Mouse (Mus musculus) adrenal gland, postnatal 36 days (tissue): Measurements from ENCODE around the gene Gm3776. TPM values are rescaled to one million over a fixed set of nuclear protein-coding genes. Genes with fewer than 3 reads are reported as not detected.
"Not testable (repeated sequence)": the region's sequence is repeated elsewhere in the genome, so short reads cannot be mapped to it uniquely, and the experiment has no call there.

Experiments
- DNase-seq, 2 experiments: peaks; one replicate each; pipeline ENCODE4 v3.0.0; 2021; ENCODE audit warnings: mixed read lengths in 1 of 2
- total RNA-seq, 2 experiments: library from RNA; stranded (reverse); gene quantifications; 2 replicates each; pipeline ENCODE4 v1.2.3; 2021

Gm3776 gene
- total RNA-seq, 2 experiments from 2014 or later, result not detected

DNA sequence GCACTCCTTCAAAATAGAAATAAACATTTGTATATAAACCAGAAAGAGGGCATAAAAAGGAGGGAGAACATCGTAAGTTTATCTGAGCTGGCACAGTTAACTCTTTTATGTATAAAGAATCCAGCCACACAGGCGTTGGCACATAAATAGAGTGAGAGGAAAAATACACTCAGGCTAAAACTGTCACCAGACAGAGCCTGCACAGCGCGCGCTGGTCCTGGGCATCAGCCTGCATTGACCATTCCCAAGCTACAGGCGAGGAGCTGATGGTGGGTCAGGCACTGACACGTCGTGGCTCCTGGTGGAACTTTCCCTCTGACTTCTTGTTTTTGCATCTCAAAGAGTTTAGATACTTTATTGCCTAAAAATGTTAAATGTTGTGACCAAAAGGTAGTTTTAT lies 35.5 kb downstream of the Gm3776 start:
- not testable (repeated sequence) for DNase-seq

DNA sequence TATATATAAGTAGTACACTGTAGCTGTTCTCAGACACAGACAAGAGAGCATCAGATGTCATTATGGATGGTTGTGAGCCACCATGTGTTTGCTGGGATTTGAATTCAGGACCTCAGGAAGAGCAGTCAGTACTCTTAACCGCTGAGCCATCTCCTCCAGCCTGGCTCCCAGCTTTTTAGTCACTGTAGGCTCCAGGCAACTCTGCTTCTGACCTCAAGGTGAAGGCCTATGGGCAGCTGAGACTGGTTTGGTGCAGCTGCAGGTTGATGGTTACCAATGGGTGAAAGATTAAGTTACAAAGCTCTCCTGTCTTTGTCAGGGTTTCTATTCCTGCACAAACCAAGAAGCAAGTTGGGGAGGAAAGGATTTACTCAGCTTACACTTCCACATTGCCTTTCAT lies 36.8 kb downstream of the Gm3776 start:
- DNase-seq, result not testable (repeated sequence)

DNA sequence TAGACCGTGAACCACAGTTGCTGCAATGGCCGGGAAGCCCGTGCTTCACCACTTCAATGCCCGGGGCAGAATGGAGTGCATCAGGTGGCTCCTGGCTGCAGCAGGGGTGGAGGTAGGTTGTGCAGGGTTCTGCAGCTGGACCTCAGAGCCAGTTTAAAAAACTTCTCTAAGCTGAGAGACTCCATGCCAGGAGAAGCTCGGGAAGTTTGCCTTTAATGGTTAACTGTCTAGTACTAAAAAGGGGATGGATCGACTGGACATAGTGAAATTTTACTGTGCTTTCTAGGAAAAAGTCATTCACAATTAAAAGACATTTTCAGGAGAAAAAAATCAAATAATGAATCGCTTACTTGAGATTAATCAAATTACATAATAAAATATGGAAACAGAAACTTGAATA lies 37.9 kb downstream of the Gm3776 start:
- DNase-seq, result not testable (repeated sequence)

DNA sequence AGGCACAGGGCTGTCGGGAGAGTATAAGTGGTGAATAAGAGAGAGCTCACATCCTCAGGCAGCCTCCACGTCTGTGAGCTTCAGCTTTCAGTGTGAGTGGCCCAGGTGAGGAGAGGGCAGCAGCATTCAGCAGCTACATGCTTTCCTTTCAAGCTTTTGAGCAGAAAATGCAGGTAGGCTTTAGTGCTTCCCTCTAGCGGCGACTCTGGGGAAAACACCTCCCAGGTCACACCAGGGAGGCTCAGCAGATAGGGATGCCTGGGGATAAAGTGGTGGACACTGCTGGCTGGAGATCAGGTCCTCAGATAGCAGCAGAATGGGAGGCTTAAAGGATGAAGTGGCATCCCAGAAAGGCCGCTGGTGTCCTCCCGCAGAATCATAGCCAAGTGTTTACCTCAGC lies 39.2 kb downstream of the Gm3776 start:
- DNase-seq, result peak; percentile 31 to 50

DNA sequence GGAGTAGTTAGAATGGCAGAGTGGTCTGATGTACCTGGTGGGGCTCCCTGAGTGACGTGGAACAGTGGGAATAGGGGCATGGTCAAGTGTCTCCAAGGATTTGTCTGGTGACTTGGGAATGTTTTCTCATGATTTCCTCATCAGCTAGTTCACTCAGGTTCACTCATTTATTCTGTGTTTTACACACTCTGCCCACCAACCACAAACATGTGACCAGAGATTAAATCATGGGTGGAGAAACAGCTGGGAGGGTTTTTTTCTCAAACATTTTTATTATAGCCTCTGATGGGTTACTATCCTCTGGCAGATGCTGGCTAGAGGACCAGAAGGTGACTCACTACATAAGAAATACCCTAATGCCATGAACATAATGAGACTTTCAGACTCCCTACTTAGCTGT lies 41.3 kb downstream of the Gm3776 start:
- no peak for DNase-seq

DNA sequence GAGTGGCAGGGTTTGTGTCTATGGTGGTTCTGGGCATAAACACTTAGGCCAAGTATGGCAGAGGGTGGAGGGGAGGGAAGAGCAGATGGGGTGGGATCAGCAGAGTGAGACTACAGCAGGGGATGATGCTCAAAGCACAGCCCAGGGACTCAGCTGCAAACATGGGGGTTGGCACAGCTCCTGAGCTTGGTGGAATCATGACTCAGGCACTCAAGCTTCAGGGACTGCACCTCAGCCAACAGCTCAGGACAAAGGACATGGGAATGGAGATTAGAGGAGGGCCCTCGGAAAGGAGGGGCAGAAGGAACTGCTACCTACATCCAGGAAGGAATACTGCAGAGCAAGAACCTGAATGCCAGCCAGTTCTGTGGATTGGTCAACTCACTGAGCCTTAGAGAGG lies 42.2 kb downstream of the Gm3776 start:
- peak in 1 of 2 experiments; percentile 3 for DNase-seq

DNA sequence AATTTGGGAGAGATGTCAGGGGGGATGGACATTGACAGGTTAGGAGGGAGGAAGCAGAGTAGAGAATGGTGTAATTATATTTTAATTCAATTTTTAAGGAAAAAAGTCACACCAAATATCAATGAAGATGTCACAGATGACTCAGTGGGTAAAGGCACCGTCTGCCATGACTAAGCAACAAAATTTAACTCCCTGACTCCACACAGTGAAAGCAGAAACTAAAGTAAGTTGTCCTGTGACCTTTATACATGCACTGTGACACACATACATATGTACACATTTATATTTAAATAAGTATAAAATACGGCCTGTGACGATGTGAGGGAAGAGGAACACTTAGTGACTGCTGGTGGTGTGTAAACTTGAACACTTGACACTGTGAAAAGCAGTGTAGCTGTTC lies 51.2 kb downstream of the Gm3776 start:
- not testable (repeated sequence) for DNase-seq

DNA sequence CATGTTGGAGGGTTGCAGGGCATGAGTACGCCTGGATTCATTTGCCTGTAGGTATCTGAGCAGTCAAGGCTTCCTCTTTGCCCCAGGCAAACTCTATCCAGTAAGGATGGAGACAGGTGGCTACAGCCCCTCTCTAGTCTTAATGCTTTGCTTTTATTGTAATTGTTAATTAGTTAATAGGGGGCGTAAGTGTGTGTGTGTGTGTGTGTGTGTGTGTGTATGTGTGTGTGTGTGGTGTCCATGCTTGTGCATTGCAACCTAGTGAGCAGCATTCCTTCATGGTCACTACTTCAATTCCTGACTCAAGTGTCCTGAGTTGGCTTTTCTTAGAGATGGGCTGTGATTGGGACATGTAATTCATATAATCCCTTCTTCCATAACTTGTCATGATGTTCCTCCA lies 57.8 kb downstream of the Gm3776 start, which contains the start of gene Omt2a:
TSS of gene Omt2a (minus strand) at position 101 of the 400 bp plus-strand sequence.
- DNase-seq, result no peak

Other genes with a start within 250 kb of the Gm3776 start
- gene Gcm1, start 205.2 kb upstream of the Gm3776 start, total RNA-seq, result not detected
- 100 to 1,000 TPM in 1 of 2 experiments, 10 to 100 TPM in 1; 77.1 to 101 TPM for gene Fbxo9, start 148.1 kb upstream of the Gm3776 start, total RNA-seq
- gene Ick, start 147.9 kb upstream of the Gm3776 start, total RNA-seq, result 10 to 100 TPM; 17.5 to 20.4 TPM
- gene Gsta4, start 74.4 kb upstream of the Gm3776 start, total RNA-seq, result 10 to 100 TPM; 37.1 to 47.6 TPM
- 1 to 10 TPM in 1 of 2 experiments, not detected in 1; 1.1 TPM for gene Gsta1, start 26.5 kb upstream of the Gm3776 start, total RNA-seq
- gene Gm10639, start 32.8 kb downstream of the Gm3776 start, total RNA-seq, result not detected
- not detected for gene Omt2a, start 57.7 kb downstream of the Gm3776 start, total RNA-seq
- not detected for gene Omt2b, start 70.5 kb downstream of the Gm3776 start, total RNA-seq
- gene Gsta2, start 98.7 kb downstream of the Gm3776 start, total RNA-seq, result 1 to 10 TPM in 1 of 2 experiments, not detected in 1; 9.2 TPM
- not detected for gene Dppa5a, start 111.0 kb downstream of the Gm3776 start, total RNA-seq
- not detected for gene Ooep, start 121.6 kb downstream of the Gm3776 start, total RNA-seq
- gene Ddx43, start 138.6 kb downstream of the Gm3776 start, total RNA-seq, result not detected
- 1 to 10 TPM in 1 of 2 experiments, under 1 TPM in 1; 0.69 to 1.4 TPM for gene Cgas, start 186.1 kb downstream of the Gm3776 start, total RNA-seq
- gene Mto1, start 191.1 kb downstream of the Gm3776 start, total RNA-seq, result 10 to 100 TPM; 29.4 to 30.8 TPM
- under 1 TPM in 1 of 2 experiments, not detected in 1; 0.30 TPM for gene Gm17324, start 191.7 kb downstream of the Gm3776 start, total RNA-seq
- 1,000 to 10,000 TPM; 6,718 to 6,967 TPM for gene Eef1a1, start 232.0 kb downstream of the Gm3776 start, total RNA-seq